Mouse (Mus musculus): ENCODE measurements around the gene Gramd2. TPM values are rescaled to one million over a fixed set of nuclear protein-coding genes. Genes with fewer than 3 reads are reported as not detected.

The Gramd2 gene
- total RNA-seq (2021): 10 to 100 TPM; 10.4 to 10.8 TPM

- intact Hi-C loops (cut with DNase I): no loop called here
- DNase-seq (ENCODE audit: low spot score in 2 of 2): peak; percentile 76 to 77
Measured at GRCm38 (mm10) chr9:59679678-59680533, at the start of gene Gramd2. Gene Gramd2, plus strand, starts transcription at chr9:59680144.

GRCm38 (mm10) chr9:59638372-59638771 is 41.6 kb upstream of the Gramd2 start:
- intact Hi-C loops (cut with DNase I): no loop called here
- no peak for DNase-seq (ENCODE audit: low spot score in 2 of 2)

- DNase-seq (ENCODE audit: low spot score in 2 of 2): no peak
- intact Hi-C loops (cut with DNase I): no loop called here
Measured at GRCm38 (mm10) chr9:59639936-59640335, 40.0 kb upstream of the Gramd2 start.

GRCm38 (mm10) chr9:59641320-59641719 is 38.6 kb upstream of the Gramd2 start:
- no peak for DNase-seq (ENCODE audit: low spot score in 2 of 2)
- intact Hi-C loops (cut with DNase I): no loop called here

GRCm38 (mm10) chr9:59649911-59650310 is 30.0 kb upstream of the Gramd2 start:
- intact Hi-C loops (cut with DNase I): no loop called here
- DNase-seq (ENCODE audit: low spot score in 2 of 2): no peak

GRCm38 (mm10) chr9:59653371-59653770 is 26.6 kb upstream of the Gramd2 start:
- intact Hi-C loops (cut with DNase I): no loop called here
- no peak for DNase-seq (ENCODE audit: low spot score in 2 of 2)

- intact Hi-C loops (cut with DNase I): no loop called here
- DNase-seq (ENCODE audit: low spot score in 2 of 2): no peak
Measured at GRCm38 (mm10) chr9:59654450-59654983, 25.4 kb upstream of the Gramd2 start.

- peak; percentile 96 for DNase-seq (ENCODE audit: low spot score in 2 of 2)
- intact Hi-C loops (cut with DNase I): loop anchor here (5.0 kb wide), 1 partner anchor 39 kb away; the partner anchor contains the start of gene Parp6
Measured at GRCm38 (mm10) chr9:59655958-59656634, 23.8 kb upstream of the Gramd2 start, which contains the start of gene Pkm. Gene Pkm, plus strand, starts transcription at chr9:59656368.

GRCm38 (mm10) chr9:59656635-59657617 is 23.0 kb upstream of the Gramd2 start:
- DNase-seq (ENCODE audit: low spot score in 2 of 2): peak; percentile 80 to 83
- intact Hi-C loops (cut with DNase I): loop anchor here (5.0 kb wide), 1 partner anchor 40 kb away; the partner anchor contains the start of gene Parp6

GRCm38 (mm10) chr9:59658146-59658545 is 21.8 kb upstream of the Gramd2 start:
- no peak for DNase-seq (ENCODE audit: low spot score in 2 of 2)
- intact Hi-C loops (cut with DNase I): loop anchor here (5.0 kb wide), 1 partner anchor 41 kb away; the partner anchor contains the start of gene Parp6

- intact Hi-C loops (cut with DNase I): loop anchor here (5.0 kb wide), 1 partner anchor 42 kb away; the partner anchor contains the start of gene Parp6
Measured at GRCm38 (mm10) chr9:59659036-59660026, 20.6 kb upstream of the Gramd2 start.

GRCm38 (mm10) chr9:59660421-59660820 is 19.5 kb upstream of the Gramd2 start:
- intact Hi-C loops (cut with DNase I): no loop called here
- no peak for DNase-seq (ENCODE audit: low spot score in 2 of 2)

More at GRCm38 (mm10) chr9:59659036-59660026, 20.6 kb upstream of the Gramd2 start:
- DNase-seq (ENCODE audit: low spot score in 2 of 2): peak; percentile 77 to 79

- DNase-seq (ENCODE audit: low spot score in 2 of 2): no peak
- intact Hi-C loops (cut with DNase I): no loop called here
Measured at GRCm38 (mm10) chr9:59661298-59661975, 18.5 kb upstream of the Gramd2 start.

- no peak for DNase-seq (ENCODE audit: low spot score in 2 of 2)
- intact Hi-C loops (cut with DNase I): no loop called here
Measured at GRCm38 (mm10) chr9:59663226-59663625, 16.7 kb upstream of the Gramd2 start.

GRCm38 (mm10) chr9:59663957-59664356 is 16.0 kb upstream of the Gramd2 start:
- DNase-seq (ENCODE audit: low spot score in 2 of 2): no peak
- intact Hi-C loops (cut with DNase I): no loop called here

- no peak for DNase-seq (ENCODE audit: low spot score in 2 of 2)
- intact Hi-C loops (cut with DNase I): no loop called here
Measured at GRCm38 (mm10) chr9:59664664-59665256, 15.2 kb upstream of the Gramd2 start.

- intact Hi-C loops (cut with DNase I): no loop called here
- DNase-seq (ENCODE audit: low spot score in 2 of 2): no peak
Measured at GRCm38 (mm10) chr9:59666016-59666415, 13.9 kb upstream of the Gramd2 start.
